Mouse (Mus musculus): ENCODE measurements around the gene C1qtnf6.
A peak's percentile ranks its signal among the peaks of the same experiment; 100 is the strongest.

Gene C1qtnf6

DNA sequence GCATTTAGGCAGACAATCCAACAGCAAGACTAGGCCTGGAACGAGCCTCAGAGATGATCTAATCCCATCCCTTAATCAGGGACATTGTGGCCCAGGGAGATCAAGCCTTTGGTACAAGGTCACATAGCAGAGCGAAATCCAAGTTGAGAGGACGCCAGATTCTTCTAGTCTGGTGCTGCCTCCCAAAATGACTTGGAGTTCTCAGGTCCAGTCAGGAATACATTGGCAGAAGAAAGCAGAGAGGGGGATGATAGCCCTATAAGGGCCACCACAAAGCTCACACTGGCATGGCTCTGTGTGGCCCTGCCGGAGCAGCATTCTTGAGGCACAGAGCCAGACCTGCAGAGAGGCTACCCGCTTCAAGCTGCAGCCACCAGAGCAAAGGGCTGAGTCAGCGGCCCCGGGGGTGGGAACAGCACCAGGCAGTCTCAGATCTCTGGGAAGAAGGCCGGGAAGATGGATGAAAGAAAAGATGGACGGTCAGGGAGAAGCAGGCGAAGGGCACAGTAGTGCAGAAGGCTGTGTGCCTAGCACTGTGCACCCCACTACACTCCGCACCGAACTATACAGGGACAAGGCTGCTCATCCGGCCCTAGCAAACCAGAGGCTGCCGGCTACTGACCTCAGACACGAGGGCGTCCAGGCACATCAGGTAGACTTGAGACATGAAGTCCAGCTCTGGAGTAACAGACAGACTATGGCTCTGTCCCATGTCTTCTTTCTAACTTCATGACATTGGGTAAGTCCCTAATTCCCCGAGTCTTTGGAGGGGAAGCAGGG, at the start of gene C1qtnf6:
Gene C1qtnf6 (minus strand): TSS at position 746 of the 780 bp plus-strand sequence.
- DNase-seq (ENCODE audit: low spot score): no peak

- DNase-seq (ENCODE audit: low spot score): no peak
Observed at GRCm38 (mm10) chr15:78576284-78576810, 45.1 kb upstream of the C1qtnf6 start.

DNA sequence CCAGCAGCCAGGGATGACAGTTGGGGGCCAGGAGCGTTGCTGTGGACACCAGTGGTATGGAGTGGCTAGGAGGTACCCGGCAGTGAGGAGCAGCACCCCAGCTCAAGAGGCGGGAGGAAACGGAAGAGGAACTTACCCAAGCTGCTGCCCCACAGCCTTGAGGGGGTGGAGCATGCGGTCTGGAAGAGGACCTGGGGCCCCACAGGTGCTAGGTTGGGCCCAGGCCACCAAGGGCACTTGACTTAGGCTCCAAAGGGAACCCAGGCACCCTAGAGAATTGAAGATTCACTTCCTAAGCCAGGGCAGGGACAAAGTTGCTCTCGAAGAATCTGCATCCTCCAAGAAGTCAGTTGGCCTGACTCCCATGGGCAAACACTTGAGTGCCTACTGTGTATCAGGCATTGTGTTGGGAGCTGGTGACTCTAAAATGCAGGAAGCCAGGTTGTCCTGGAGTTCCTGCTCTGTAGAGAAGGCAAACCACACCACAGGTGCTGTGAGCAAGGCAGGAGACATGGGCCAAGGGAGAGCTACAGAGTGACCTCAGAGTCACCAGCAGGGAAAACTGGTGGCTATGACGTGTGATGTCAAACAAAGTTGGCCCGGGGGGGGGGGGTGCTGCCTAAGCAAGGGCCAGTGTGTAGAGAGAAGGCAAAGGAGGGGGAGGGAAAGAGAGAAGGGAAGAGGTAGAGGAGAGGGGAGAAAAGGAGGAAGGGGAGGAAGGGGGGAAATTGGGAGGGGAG, 41.6 kb upstream of the C1qtnf6 start, which contains the start of gene Rac2:
Gene Rac2 (minus strand): TSS at position 126 of the 740 bp plus-strand sequence.
- DNase-seq (ENCODE audit: low spot score): no peak

DNA sequence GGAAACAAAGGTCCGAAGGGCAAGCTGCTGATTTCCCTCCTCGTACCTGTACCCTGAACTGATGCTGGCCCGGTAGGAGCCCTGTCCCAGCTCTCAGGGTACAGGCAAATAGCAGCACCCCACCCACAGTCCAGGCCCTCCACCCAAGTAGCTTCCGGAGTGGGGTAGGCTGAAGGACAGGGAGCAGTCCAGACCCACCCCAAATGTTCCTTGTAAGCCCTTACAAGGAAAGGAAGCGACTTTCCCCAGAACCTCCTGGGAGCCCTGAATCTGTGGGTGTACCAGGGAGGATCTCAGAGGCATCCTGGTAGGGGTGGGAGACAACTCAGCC, 41.0 kb upstream of the C1qtnf6 start:
- no peak for DNase-seq (ENCODE audit: low spot score)

DNA sequence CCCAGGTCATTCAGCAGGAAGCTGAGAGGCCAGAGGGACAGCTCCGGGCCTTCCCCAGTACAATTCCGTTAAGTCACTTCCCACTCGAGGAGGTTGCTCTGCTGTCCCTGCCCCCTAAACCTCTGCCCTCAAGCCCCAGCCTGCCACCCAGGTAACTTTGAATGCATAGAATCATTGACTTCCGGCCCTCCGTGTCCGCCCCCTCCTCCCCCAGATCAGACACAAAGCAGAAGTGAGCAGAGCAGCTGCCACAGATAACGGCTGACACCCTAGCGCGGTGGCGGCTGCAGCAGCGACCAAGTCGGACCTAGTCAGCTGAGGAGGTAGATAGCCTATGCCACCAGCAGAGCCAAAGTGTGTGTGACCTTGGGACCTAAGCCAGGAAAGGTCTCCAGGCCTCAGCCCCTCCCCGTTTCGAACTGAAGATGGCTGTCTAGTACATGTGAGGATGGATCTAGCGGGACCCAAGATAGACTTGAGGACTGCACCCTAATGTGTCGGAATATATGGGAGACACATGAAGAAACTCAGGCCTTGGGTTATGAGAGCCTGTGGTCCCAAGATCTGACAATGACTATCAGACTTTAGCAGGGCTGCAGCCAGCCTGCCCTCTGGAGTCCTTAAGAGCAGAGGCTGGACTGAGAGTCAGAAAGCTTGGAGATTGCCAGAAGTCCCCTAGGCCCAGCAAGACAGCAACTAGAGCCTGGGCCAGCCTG, 40.5 kb upstream of the C1qtnf6 start:
- no peak for DNase-seq (ENCODE audit: low spot score)

DNA sequence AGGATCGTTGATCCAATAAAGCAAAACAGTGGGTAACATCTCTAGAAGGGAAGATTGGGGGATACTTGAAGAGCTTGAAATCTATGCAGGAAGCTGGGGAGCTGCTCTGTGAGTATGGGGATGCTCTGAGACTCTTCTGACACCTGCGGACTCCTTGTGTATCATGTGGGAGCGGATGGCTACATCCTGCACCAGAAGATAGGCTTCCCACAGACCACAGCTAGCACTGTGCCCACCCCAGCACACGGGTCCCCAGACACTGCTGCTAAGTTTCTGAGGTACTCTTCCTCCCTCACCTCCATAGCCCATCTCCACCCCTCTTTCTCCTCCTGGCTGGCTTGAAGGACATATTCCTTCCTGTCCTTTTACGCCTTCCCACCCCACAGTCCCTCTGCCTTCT, 39.0 kb upstream of the C1qtnf6 start:
- DNase-seq (ENCODE audit: low spot score): no peak

GRCm38 (mm10) chr15:78567608-78568120, 36.4 kb upstream of the C1qtnf6 start:
- no peak for DNase-seq (ENCODE audit: low spot score)

DNA sequence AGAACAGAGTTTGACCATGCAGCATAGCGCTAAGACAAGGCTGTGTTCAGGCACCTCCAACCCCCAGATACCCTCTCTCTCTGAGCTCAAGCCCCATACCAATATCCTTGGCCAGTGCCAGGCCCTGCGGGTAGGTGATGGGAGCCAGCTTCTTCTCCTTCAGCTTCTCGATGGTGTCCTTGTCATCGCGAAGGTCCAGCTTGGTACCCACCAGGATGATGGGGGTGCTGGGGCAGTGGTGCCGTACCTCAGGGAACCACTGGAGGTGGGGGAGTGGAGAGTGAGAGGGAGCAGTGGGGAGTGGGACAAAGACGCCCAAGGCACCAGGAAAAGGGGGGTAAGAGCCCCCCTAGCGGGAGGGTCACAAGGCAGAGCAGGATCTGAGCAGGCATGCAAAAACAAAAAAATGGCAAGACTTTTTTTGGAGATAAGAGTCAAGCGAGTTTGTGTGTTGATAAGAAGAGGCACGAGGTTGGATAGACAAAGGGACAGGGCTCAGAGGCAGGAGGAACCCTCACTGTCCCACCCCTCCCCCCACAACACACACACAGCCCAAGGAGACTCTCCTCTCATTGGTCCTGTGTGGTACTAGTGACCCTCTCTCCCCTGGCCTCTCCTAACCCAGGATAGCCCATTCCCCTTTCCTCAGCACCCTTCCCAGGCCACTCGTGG, 33.7 kb upstream of the C1qtnf6 start:
- DNase-seq (ENCODE audit: low spot score): no peak

DNA sequence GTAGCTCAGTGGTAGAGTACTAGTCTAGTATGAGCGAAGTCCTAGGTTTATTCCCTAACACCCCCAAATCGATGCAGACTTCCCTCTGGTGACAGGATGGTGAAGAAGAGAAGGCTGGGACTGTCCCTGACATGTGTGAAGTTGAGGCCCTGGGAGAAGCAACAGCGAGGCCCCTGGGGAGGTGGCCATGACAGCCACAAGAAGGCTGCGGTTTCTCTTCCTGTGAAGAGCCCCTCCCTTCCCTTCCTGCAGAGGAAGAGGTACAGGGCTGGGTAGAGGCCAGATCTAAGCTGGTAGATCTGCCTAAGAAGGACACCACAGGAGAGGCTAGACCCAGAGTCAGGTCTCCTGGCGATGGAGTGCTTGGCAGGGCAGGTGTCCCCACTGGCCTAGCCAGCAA, 32.7 kb upstream of the C1qtnf6 start:
- DNase-seq (ENCODE audit: low spot score): no peak

DNA sequence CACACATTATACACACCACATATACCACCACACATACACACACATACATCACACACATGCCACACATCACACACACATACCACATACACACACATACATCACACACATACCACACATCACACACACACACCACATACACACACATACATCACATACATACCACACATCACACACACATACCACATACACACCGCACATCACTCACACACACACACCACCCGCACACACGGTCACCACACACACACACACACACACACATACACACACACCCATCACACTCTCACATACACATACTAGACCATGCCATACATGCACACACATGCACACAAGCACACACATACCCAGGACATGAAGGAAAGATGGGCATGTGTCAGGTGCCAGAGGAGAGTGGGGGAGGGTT, 32.1 kb upstream of the C1qtnf6 start:
- DNase-seq (ENCODE audit: low spot score): no peak

GRCm38 (mm10) chr15:78559141-78559979, 28.1 kb upstream of the C1qtnf6 start:
- DNase-seq (ENCODE audit: low spot score): no peak

- no peak for DNase-seq (ENCODE audit: low spot score)
Observed at GRCm38 (mm10) chr15:78557693-78558535, 26.7 kb upstream of the C1qtnf6 start.

- no peak for DNase-seq (ENCODE audit: low spot score)
Observed at GRCm38 (mm10) chr15:78554545-78555313, 23.5 kb upstream of the C1qtnf6 start.

DNA sequence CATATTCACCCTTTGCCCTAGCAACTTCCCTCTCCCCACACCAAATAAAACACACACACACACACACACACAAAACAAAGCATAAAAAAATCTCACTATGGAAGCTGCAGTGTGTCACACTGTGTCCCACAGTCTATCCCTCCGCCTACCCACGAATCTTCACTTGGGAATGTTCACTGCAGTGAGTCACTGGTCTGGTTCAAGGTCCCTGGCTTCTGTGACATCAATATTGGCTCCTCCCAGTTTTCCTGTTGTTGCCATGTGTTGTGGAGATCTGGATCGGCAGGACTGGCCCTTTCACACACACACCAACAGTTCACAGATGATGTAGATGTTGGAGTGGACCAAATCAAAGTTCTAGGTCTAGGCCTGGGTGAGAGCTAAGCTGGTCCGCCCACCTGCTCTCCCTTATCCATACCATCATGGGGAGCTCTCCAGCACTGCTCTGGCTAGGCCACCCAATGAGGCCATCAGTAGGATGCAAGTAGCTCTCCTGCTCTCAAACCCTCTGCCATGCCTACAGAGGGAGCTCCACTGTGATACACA, 18.0 kb upstream of the C1qtnf6 start:
- DNase-seq (ENCODE audit: low spot score): no peak

DNA sequence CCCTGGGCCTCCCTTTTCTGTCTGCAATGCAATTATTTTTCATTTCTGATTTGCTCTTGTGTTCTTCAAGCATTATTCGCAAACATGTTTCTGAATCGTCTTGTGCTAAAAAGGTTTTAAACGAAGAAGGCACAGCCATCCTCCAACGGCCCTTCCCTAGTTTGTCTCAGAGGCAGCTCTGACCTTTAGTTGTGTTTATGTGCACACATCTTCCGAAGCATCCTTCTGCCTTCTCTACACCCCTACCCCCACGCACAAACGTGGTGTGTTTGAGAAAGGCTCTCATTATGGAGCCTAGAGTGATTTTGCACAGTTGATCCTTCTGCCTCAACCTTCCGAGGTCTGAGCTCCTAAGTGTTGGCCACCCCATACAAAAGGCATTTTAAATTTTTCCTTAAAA, 17.5 kb upstream of the C1qtnf6 start:
- no peak for DNase-seq (ENCODE audit: low spot score)

- DNase-seq (ENCODE audit: low spot score): peak; percentile 13
Observed at GRCm38 (mm10) chr15:78548336-78548665, 17.1 kb upstream of the C1qtnf6 start.

GRCm38 (mm10) chr15:78547415-78548335, 16.5 kb upstream of the C1qtnf6 start:
- no peak for DNase-seq (ENCODE audit: low spot score)

GRCm38 (mm10) chr15:78546060-78546459, 14.8 kb upstream of the C1qtnf6 start:
- no peak for DNase-seq (ENCODE audit: low spot score)
